Mouse (Mus musculus): ENCODE measurements around the gene Mboat2. TPM values are rescaled to one million over a fixed set of nuclear protein-coding genes. Genes with fewer than 3 reads are reported as not detected.

Gene Mboat2
- total and polyA plus RNA-seq, 2 experiments from 2014 or later: 60.2 to 73.0 TPM

GRCm38 (mm10) chr12:24936281-24936680, 105.6 kb downstream of the Mboat2 start:
- no peak for ATAC-seq
- no peaks in the 10 kb centered on the region for H3K9me3 ChIP-seq (ENCODE audit: low read length)
- H3K4me1 ChIP-seq (ENCODE audit: insufficient read depth, low read length): peaks cover 6% of the 10 kb centered on the region; the same call in 1 of the 2 replicates
- no peak for TF ChIP-seq CTCF (IDR thresholded peaks at IDR 0.05; ENCODE audit: low read depth)
- H3K4me2 ChIP-seq (ENCODE audit: low read depth, low read length): no peak overlapping the region
- peaks cover 17% of the 10 kb centered on the region; the same call in 1 of the 2 replicates for H3K36me3 ChIP-seq (ENCODE audit: insufficient read depth, low read length)
- WGBS: 68% methylated on average over 1 of the region's 1 CpGs
- no peak overlapping the region for H3K9ac ChIP-seq (replicated peaks; ENCODE audit: low read length)
- no peak overlapping the region for H3K4me3 ChIP-seq (ENCODE audit: low read length)
- H3K27ac ChIP-seq: no peak overlapping the region
- no peak for DNase-seq (ENCODE audit: low spot score)
- H3K27me3 ChIP-seq (ENCODE audit: insufficient read depth, low read length): no peaks in the 10 kb centered on the region

- no peaks in the 10 kb centered on the region for H3K9me3 ChIP-seq (ENCODE audit: low read length)
- no peak overlapping the region for H3K9ac ChIP-seq (replicated peaks; ENCODE audit: low read length)
- TF ChIP-seq CTCF (IDR thresholded peaks at IDR 0.05; ENCODE audit: low read depth): no peak
- H3K36me3 ChIP-seq (ENCODE audit: insufficient read depth, low read length): peaks cover 22% of the 10 kb centered on the region; the same call in 1 of the 2 replicates
- H3K4me2 ChIP-seq (ENCODE audit: low read depth, low read length): no peak overlapping the region
- H3K4me3 ChIP-seq (ENCODE audit: low read length): no peak overlapping the region
- 85% methylated on average over 8 of the region's 8 CpGs for WGBS
- no peak overlapping the region for H3K27ac ChIP-seq
- H3K4me1 ChIP-seq (ENCODE audit: insufficient read depth, low read length): no peaks in the 10 kb centered on the region
- no peak for ATAC-seq
- no peaks in the 10 kb centered on the region for H3K27me3 ChIP-seq (ENCODE audit: insufficient read depth, low read length)
- DNase-seq (ENCODE audit: low spot score): no peak
Measured at GRCm38 (mm10) chr12:24939372-24939771, 108.7 kb downstream of the Mboat2 start.

GRCm38 (mm10) chr12:24942619-24943287, 112.1 kb downstream of the Mboat2 start:
- no peak for TF ChIP-seq CTCF (IDR thresholded peaks at IDR 0.05; ENCODE audit: low read depth)
- no peaks in the 10 kb centered on the region for H3K27me3 ChIP-seq (ENCODE audit: insufficient read depth, low read length)
- H3K9ac ChIP-seq (replicated peaks; ENCODE audit: low read length): no peak overlapping the region
- H3K4me3 ChIP-seq (ENCODE audit: low read length): no peak overlapping the region
- DNase-seq (ENCODE audit: low spot score) (no peak), ATAC-seq (no peak)
- H3K4me2 ChIP-seq (ENCODE audit: low read depth, low read length): no peak overlapping the region
- H3K4me1 ChIP-seq (ENCODE audit: insufficient read depth, low read length): no peaks in the 10 kb centered on the region
- WGBS: 86% methylated on average over 9 of the region's 9 CpGs
- H3K27ac ChIP-seq: no peak overlapping the region
- peaks cover 22% of the 10 kb centered on the region; the same call in 1 of the 2 replicates for H3K36me3 ChIP-seq (ENCODE audit: insufficient read depth, low read length)
- no peaks in the 10 kb centered on the region for H3K9me3 ChIP-seq (ENCODE audit: low read length)

GRCm38 (mm10) chr12:24943427-24943826, 112.7 kb downstream of the Mboat2 start:
- Histone ChIP-seq H3K4me1 (ENCODE audit: insufficient read depth, low read length) (no peaks in the 10 kb centered on the region), H3K4me3 (ENCODE audit: low read length) (no peak overlapping the region), H3K9me3 (ENCODE audit: low read length) (no peaks in the 10 kb centered on the region), H3K36me3 (ENCODE audit: insufficient read depth, low read length) (peaks cover 22% of the 10 kb centered on the region; the same call in 1 of the 2 replicates), H3K4me2 (ENCODE audit: low read depth, low read length) (no peak overlapping the region), H3K27me3 (ENCODE audit: insufficient read depth, low read length) (no peaks in the 10 kb centered on the region), H3K9ac (replicated peaks; ENCODE audit: low read length) (no peak overlapping the region), H3K27ac (no peak overlapping the region)
- no peak for TF ChIP-seq CTCF (IDR thresholded peaks at IDR 0.05; ENCODE audit: low read depth)
- 84% methylated on average over 4 of the region's 4 CpGs for WGBS
- DNase-seq (ENCODE audit: low spot score) (no peak), ATAC-seq (no peak)

- DNase-seq (ENCODE audit: low spot score) (no peak), ATAC-seq (no peak)
- Histone ChIP-seq H3K4me1 (ENCODE audit: insufficient read depth, low read length) (no peaks in the 10 kb centered on the region), H3K36me3 (ENCODE audit: insufficient read depth, low read length) (peaks cover 12% of the 10 kb centered on the region; the same call in 1 of the 2 replicates), H3K27ac (no peak overlapping the region), H3K9ac (replicated peaks; ENCODE audit: low read length) (no peak overlapping the region), H3K9me3 (ENCODE audit: low read length) (no peaks in the 10 kb centered on the region), H3K4me2 (ENCODE audit: low read depth, low read length) (no peak overlapping the region), H3K4me3 (ENCODE audit: low read length) (no peak overlapping the region), H3K27me3 (ENCODE audit: insufficient read depth, low read length) (no peaks in the 10 kb centered on the region)
- TF ChIP-seq CTCF (IDR thresholded peaks at IDR 0.05; ENCODE audit: low read depth): no peak
- 92% methylated on average over 7 of the region's 7 CpGs for WGBS
Measured at GRCm38 (mm10) chr12:24944597-24944996, 113.9 kb downstream of the Mboat2 start.

- Histone ChIP-seq H3K27ac (no peak overlapping the region), H3K9ac (replicated peaks; ENCODE audit: low read length) (no peak overlapping the region), H3K4me3 (ENCODE audit: low read length) (no peak overlapping the region), H3K4me2 (ENCODE audit: low read depth, low read length) (no peak overlapping the region), H3K4me1 (ENCODE audit: insufficient read depth, low read length) (no peaks in the 10 kb centered on the region), H3K9me3 (ENCODE audit: low read length) (no peaks in the 10 kb centered on the region), H3K36me3 (ENCODE audit: insufficient read depth, low read length) (peaks cover 10% of the 10 kb centered on the region; the same call in 1 of the 2 replicates), H3K27me3 (ENCODE audit: insufficient read depth, low read length) (no peaks in the 10 kb centered on the region)
- ATAC-seq (no peak), DNase-seq (ENCODE audit: low spot score) (no peak)
- 92% methylated on average over 14 of the region's 14 CpGs for WGBS
- TF ChIP-seq CTCF (IDR thresholded peaks at IDR 0.05; ENCODE audit: low read depth): no peak
Measured at GRCm38 (mm10) chr12:24947065-24947464, 116.4 kb downstream of the Mboat2 start.

- DNase-seq (ENCODE audit: low spot score) (peak; percentile 83), ATAC-seq (no peak)
- Histone ChIP-seq H3K9ac (replicated peaks; ENCODE audit: low read length) (no peak overlapping the region), H3K4me3 (ENCODE audit: low read length) (no peak overlapping the region), H3K4me1 (ENCODE audit: insufficient read depth, low read length) (no peaks in the 10 kb centered on the region), H3K4me2 (ENCODE audit: low read depth, low read length) (no peak overlapping the region), H3K9me3 (ENCODE audit: low read length) (no peaks in the 10 kb centered on the region), H3K36me3 (ENCODE audit: insufficient read depth, low read length) (peaks cover 10% of the 10 kb centered on the region; the same call in 1 of the 2 replicates), H3K27me3 (ENCODE audit: insufficient read depth, low read length) (no peaks in the 10 kb centered on the region), H3K27ac (no peak overlapping the region)
- TF ChIP-seq CTCF (IDR thresholded peaks at IDR 0.05; ENCODE audit: low read depth): peak; percentile 77
- 63% methylated on average over 3 of the region's 3 CpGs for WGBS
Measured at GRCm38 (mm10) chr12:24948344-24948743, 117.7 kb downstream of the Mboat2 start.

Measured in hindbrain, postnatal 0 days (tissue).